Mouse (Mus musculus) fat pad, adult 2 months (tissue): ENCODE measurements at regions not wholly inside any gene's neighbourhood (a gene's known extent, or its start where the extent isn't known, plus 50 kb on each side); places are given as distances from the start of the nearest gene placed in this dataset.

ENCODE experiments used
- DNase-seq: peaks from one replicate; pipeline ENCODE4 v3.0.0-alpha.2; 2011; ENCODE audit warnings: low read depth, low spot score; ENCODE audit errors: extremely low read depth

GRCm38 (mm10) chr9:50028573-50028972, 229.8 kb upstream of the Ncam1 start:
- DNase-seq = no peak

- DNase-seq = no peak
These were observed 226.1 kb upstream of the Ncam1 start for GRCm38 (mm10) chr9:50024820-50025219.

- no peak for DNase-seq
These were observed 214.9 kb upstream of the Ncam1 start for GRCm38 (mm10) chr9:50013602-50014001.

- DNase-seq = no peak
These were observed 207.2 kb upstream of the Ncam1 start for GRCm38 (mm10) chr9:50005757-50006576.

GRCm38 (mm10) chr9:50002695-50003094, 204.0 kb upstream of the Ncam1 start:
- no peak for DNase-seq

- DNase-seq = no peak
These were observed 202.0 kb upstream of the Ncam1 start for GRCm38 (mm10) chr9:50000497-50001404.

- DNase-seq = no peak
These were observed 201.2 kb upstream of the Ncam1 start for GRCm38 (mm10) chr9:49999970-50000369.

- DNase-seq = no peak
These were observed 199.4 kb upstream of the Ncam1 start for GRCm38 (mm10) chr9:49998101-49998500.

- DNase-seq = no peak
These were observed 190.9 kb upstream of the Ncam1 start for GRCm38 (mm10) chr9:49989464-49990271.

- no peak for DNase-seq
These were observed 189.3 kb upstream of the Ncam1 start for GRCm38 (mm10) chr9:49988064-49988463.

GRCm38 (mm10) chr9:49987481-49987880, 188.8 kb upstream of the Ncam1 start:
- DNase-seq = no peak

- DNase-seq = peak; percentile 73
These were observed 181.9 kb upstream of the Ncam1 start for GRCm38 (mm10) chr9:49980344-49981207.

- peak; percentile 76 for DNase-seq
These were observed 177.4 kb upstream of the Ncam1 start for GRCm38 (mm10) chr9:49975938-49976671.

- no peak for DNase-seq
These were observed 175.3 kb upstream of the Ncam1 start for GRCm38 (mm10) chr9:49973974-49974495.

GRCm38 (mm10) chr9:49969429-49969828, 170.7 kb upstream of the Ncam1 start:
- no peak for DNase-seq

- no peak for DNase-seq
These were observed 165.9 kb upstream of the Ncam1 start for GRCm38 (mm10) chr9:49964666-49965065.

- DNase-seq = no peak
These were observed 163.9 kb upstream of the Ncam1 start for GRCm38 (mm10) chr9:49962561-49963071.

GRCm38 (mm10) chr9:49961965-49962364, 163.2 kb upstream of the Ncam1 start:
- DNase-seq = no peak

GRCm38 (mm10) chr9:49961329-49961728, 162.6 kb upstream of the Ncam1 start:
- DNase-seq = no peak
